Mouse (Mus musculus): ENCODE measurements around the gene Pfn3. TPM values are rescaled to one million over a fixed set of nuclear protein-coding genes. Genes with fewer than 3 reads are reported as not detected.

Pfn3 gene
- polyA plus RNA-seq, 1 experiment, result not detected

Other genes with a start within 250 kb of the Pfn3 start
- gene Nsd1, start 205.4 kb downstream of the Pfn3 start, polyA plus RNA-seq (2012; rRNA removed), result 11.7 and 21.0 TPM in 2 replicates
- gene Prelid1, start 94.7 kb downstream of the Pfn3 start, polyA plus RNA-seq (2012; rRNA removed), result 778 and 779 TPM in 2 replicates
- 85.0 and 92.2 TPM in 2 replicates for gene Rab24, start 93.3 kb downstream of the Pfn3 start, polyA plus RNA-seq (2012; rRNA removed)
- gene Mxd3, start 85.4 kb downstream of the Pfn3 start, polyA plus RNA-seq (2012; rRNA removed), result 10.0 and 11.4 TPM in 2 replicates
- 125 and 147 TPM in 2 replicates for gene Lman2, start 52.4 kb downstream of the Pfn3 start, polyA plus RNA-seq (2012; rRNA removed)
- gene Rgs14, start 45.5 kb downstream of the Pfn3 start, polyA plus RNA-seq (2012; rRNA removed), result 8.9 and 10.6 TPM in 2 replicates
- gene Slc34a1, start 17.0 kb downstream of the Pfn3 start, polyA plus RNA-seq (2012; rRNA removed), result 1.0 and 1.4 TPM in 2 replicates
- 0.06 and 0.60 TPM in 2 replicates for gene F12, start 11.6 kb upstream of the Pfn3 start, polyA plus RNA-seq (2012; rRNA removed)
- 56.4 and 63.8 TPM in 2 replicates for gene Grk6, start 29.8 kb upstream of the Pfn3 start, polyA plus RNA-seq (2012; rRNA removed)
- 2.2 and 2.5 TPM in 2 replicates for gene Prr7, start 49.0 kb upstream of the Pfn3 start, polyA plus RNA-seq (2012; rRNA removed)
- 8.0 and 8.2 TPM in 2 replicates for gene Dbn1, start 72.9 kb upstream of the Pfn3 start, polyA plus RNA-seq (2012; rRNA removed)
- 72.4 and 77.3 TPM in 2 replicates for gene Pdlim7, start 98.4 kb upstream of the Pfn3 start, polyA plus RNA-seq (2012; rRNA removed)
- 20.3 and 20.9 TPM in 2 replicates for gene Dok3, start 114.1 kb upstream of the Pfn3 start, polyA plus RNA-seq (2012; rRNA removed)
- 48.3 and 53.7 TPM in 2 replicates for gene Ddx41, start 121.4 kb upstream of the Pfn3 start, polyA plus RNA-seq (2012; rRNA removed)
- 59.6 and 62.7 TPM in 2 replicates for gene Fam193b, start 155.9 kb upstream of the Pfn3 start, polyA plus RNA-seq (2012; rRNA removed)
- gene Tmed9, start 158.5 kb upstream of the Pfn3 start, polyA plus RNA-seq (2012; rRNA removed), result 86.6 and 105 TPM in 2 replicates
- gene B4galt7, start 184.7 kb upstream of the Pfn3 start, polyA plus RNA-seq (2012; rRNA removed), result 19.0 and 21.8 TPM in 2 replicates
- gene Caml, start 207.8 kb upstream of the Pfn3 start, polyA plus RNA-seq (2012; rRNA removed), result 17.6 TPM in 2 replicates
- 8.4 and 13.6 TPM in 2 replicates for gene Ddx46, start 219.8 kb upstream of the Pfn3 start, polyA plus RNA-seq (2012; rRNA removed)